Mouse (Mus musculus) neural tube, embryonic 15.5 days (tissue): ENCODE measurements around the gene Mn1. TPM values are rescaled to one million over a fixed set of nuclear protein-coding genes. Genes with fewer than 3 reads are reported as not detected.

Source experiments
- ATAC-seq: fragments of 200-750 bp; cut with Nextera tagmentation; 2 replicates; pipeline ENCODE4 v1.8.0; 2017; ENCODE audit warnings: mild to moderate bottlenecking, moderate TSS enrichment, moderate library complexity; ENCODE audit not compliant: low FRiP score
- H3K27ac ChIP-seq: fragments of 300-500 bp; sonication (generic); replicated peaks from 2 replicates; pipeline ENCODE4 v1.5.1; 2015; ENCODE audit warnings: mild to moderate bottlenecking, inconsistent platforms
- H3K27me3 ChIP-seq: fragments of 300-500 bp; sonication (generic); replicated peaks from 2 replicates; pipeline ENCODE4 v1.6.1; 2015; ENCODE audit warnings: inconsistent platforms
- H3K36me3 ChIP-seq: fragments of 300-500 bp; sonication (generic); 2 replicates; pipeline ENCODE4 v1.6.1; 2015; ENCODE audit warnings: inconsistent platforms
- H3K4me1 ChIP-seq: fragments of 300-500 bp; sonication (generic); 2 replicates; pipeline ENCODE4 v1.6.1; 2015; ENCODE audit warnings: inconsistent platforms
- H3K4me2 ChIP-seq: fragments of 300-500 bp; sonication (generic); 2 replicates; pipeline ENCODE4 v1.6.1; 2015; ENCODE audit warnings: inconsistent platforms, mild to moderate bottlenecking, moderate library complexity
- H3K4me3 ChIP-seq: fragments of 300-500 bp; sonication (generic); replicated peaks from 2 replicates; pipeline ENCODE4 v1.5.1; 2015; ENCODE audit warnings: mild to moderate bottlenecking, inconsistent platforms
- H3K9ac ChIP-seq: fragments of 300-500 bp; sonication (generic); replicated peaks from 2 replicates; pipeline ENCODE4 v1.6.1; 2015; ENCODE audit warnings: mild to moderate bottlenecking, inconsistent platforms
- H3K9me3 ChIP-seq: fragments of 300-500 bp; sonication (generic); replicated peaks from 2 replicates; pipeline ENCODE4 v1.6.1; 2016; ENCODE audit warnings: inconsistent platforms
- WGBS: fragments of 180-500 bp; shearing (Covaris S2); methylation state at CpG from one replicate; pipeline ENCODE4 v1.1.7; 2015; ENCODE audit warnings: mixed read lengths; 5-methylcytosine and 5-hydroxymethylcytosine counted together
- polyA plus RNA-seq: library from polyadenylated mRNA; unstranded; fragments of >200 nt; fragmentation: Nextera tagmentation; extraction: Ambion mirVana; gene quantifications from 2 replicates; pipeline ENCODE4 v1.2.1, GENCODE M21; 2015

Gene Mn1
- polyA plus RNA-seq, 1 experiment from 2014 or later: 18.3 TPM

- peak; percentile 48; the same call in 1 of the 2 replicates for ATAC-seq
- Histone ChIP-seq H3K27ac (peak overlapping the region; percentile 80), H3K9me3 (no peaks in the 10 kb centered on the region), H3K4me3 (no peak overlapping the region), H3K36me3 (no peaks in the 10 kb centered on the region), H3K27me3 (no peaks in the 10 kb centered on the region), H3K9ac (0 out of 2 replicates have a peak overlapping the region, but pooled peaks have one; percentile 14), H3K4me2 (peak overlapping the region; percentile 46), H3K4me1 (peaks cover 50% of the 10 kb centered on the region)
- WGBS: 5% methylated on average over 15 of the region's 15 CpGs
Observed at GRCm38 (mm10) chr5:111394198-111395053, 22.7 kb upstream of the Mn1 start.

GRCm38 (mm10) chr5:111395771-111396170 lies 21.4 kb upstream of the Mn1 start:
- Histone ChIP-seq H3K9ac (no peak overlapping the region), H3K9me3 (no peaks in the 10 kb centered on the region), H3K27me3 (no peaks in the 10 kb centered on the region), H3K36me3 (no peaks in the 10 kb centered on the region), H3K4me3 (no peak overlapping the region), H3K4me2 (no peak overlapping the region), H3K4me1 (peaks cover 49% of the 10 kb centered on the region), H3K27ac (no peak overlapping the region)
- no peak for ATAC-seq
- WGBS: 51% methylated on average over 10 of the region's 10 CpGs

- Histone ChIP-seq H3K36me3 (no peaks in the 10 kb centered on the region), H3K27me3 (peaks cover 3% of the 10 kb centered on the region; the same call in 1 of the 2 replicates), H3K4me1 (peaks cover 46% of the 10 kb centered on the region), H3K9me3 (no peaks in the 10 kb centered on the region), H3K27ac (no peak overlapping the region), H3K4me3 (no peak overlapping the region), H3K9ac (no peak overlapping the region), H3K4me2 (no peak overlapping the region)
- ATAC-seq: no peak
- WGBS: 91% methylated on average over 4 of the region's 4 CpGs
Observed at GRCm38 (mm10) chr5:111396199-111396598, 21.0 kb upstream of the Mn1 start.

- 60% methylated on average over 4 of the region's 4 CpGs for WGBS
- no peak for ATAC-seq
Observed at GRCm38 (mm10) chr5:111398471-111398870, 18.7 kb upstream of the Mn1 start.

GRCm38 (mm10) chr5:111399271-111399670 lies 17.9 kb upstream of the Mn1 start:
- H3K4me1 ChIP-seq: peaks cover 28% of the 10 kb centered on the region
- no peak overlapping the region for H3K27ac ChIP-seq
- ATAC-seq: no peak
- no peaks in the 10 kb centered on the region for H3K9me3 ChIP-seq
- H3K9ac ChIP-seq: no peak overlapping the region
- peaks cover 6% of the 10 kb centered on the region; the same call in 1 of the 2 replicates for H3K27me3 ChIP-seq
- H3K4me3 ChIP-seq: no peak overlapping the region
- H3K36me3 ChIP-seq: no peaks in the 10 kb centered on the region
- WGBS: 81% methylated on average over 4 of the region's 4 CpGs
- no peak overlapping the region for H3K4me2 ChIP-seq

More at GRCm38 (mm10) chr5:111398471-111398870, 18.7 kb upstream of the Mn1 start:
- no peak overlapping the region for H3K9ac ChIP-seq
- peaks cover 6% of the 10 kb centered on the region; the same call in 1 of the 2 replicates for H3K27me3 ChIP-seq
- no peak overlapping the region for H3K4me2 ChIP-seq
- H3K9me3 ChIP-seq: no peaks in the 10 kb centered on the region
- peaks cover 36% of the 10 kb centered on the region for H3K4me1 ChIP-seq
- H3K36me3 ChIP-seq: no peaks in the 10 kb centered on the region
- no peak overlapping the region for H3K4me3 ChIP-seq
- no peak overlapping the region for H3K27ac ChIP-seq

- 0 out of 2 replicates have a peak, but pooled peaks cover 4% of the 10 kb centered on the region for H3K4me1 ChIP-seq
- H3K27me3 ChIP-seq: peaks cover 6% of the 10 kb centered on the region; the same call in 1 of the 2 replicates
Observed at GRCm38 (mm10) chr5:111401879-111402650, 15.1 kb upstream of the Mn1 start.

GRCm38 (mm10) chr5:111402651-111402996 lies 14.5 kb upstream of the Mn1 start:
- no peak overlapping the region for H3K4me3 ChIP-seq
- no peak overlapping the region for H3K4me2 ChIP-seq
- H3K4me1 ChIP-seq: 0 out of 2 replicates have a peak, but pooled peaks cover 4% of the 10 kb centered on the region
- no peak overlapping the region for H3K9ac ChIP-seq
- no peak for ATAC-seq
- H3K27me3 ChIP-seq: peaks cover 6% of the 10 kb centered on the region; the same call in 1 of the 2 replicates
- no peaks in the 10 kb centered on the region for H3K36me3 ChIP-seq
- H3K27ac ChIP-seq: no peak overlapping the region
- no peaks in the 10 kb centered on the region for H3K9me3 ChIP-seq
- WGBS: 96% methylated on average over 6 of the region's 6 CpGs

More at GRCm38 (mm10) chr5:111401879-111402650, 15.1 kb upstream of the Mn1 start:
- H3K9ac ChIP-seq: no peak overlapping the region
- no peak overlapping the region for H3K4me2 ChIP-seq
- no peak overlapping the region for H3K27ac ChIP-seq
- no peaks in the 10 kb centered on the region for H3K36me3 ChIP-seq
- WGBS: 76% methylated on average over 19 of the region's 19 CpGs
- H3K9me3 ChIP-seq: no peaks in the 10 kb centered on the region
- ATAC-seq: no peak; the same call in 1 of the 2 replicates
- no peak overlapping the region for H3K4me3 ChIP-seq

GRCm38 (mm10) chr5:111404721-111405120 lies 12.4 kb upstream of the Mn1 start:
- no peaks in the 10 kb centered on the region for H3K9me3 ChIP-seq
- no peak overlapping the region for H3K27ac ChIP-seq
- peaks cover 17% of the 10 kb centered on the region for H3K4me1 ChIP-seq
- 84% methylated on average over 6 of the region's 6 CpGs for WGBS
- H3K36me3 ChIP-seq: no peaks in the 10 kb centered on the region
- no peak for ATAC-seq
- peaks cover 9% of the 10 kb centered on the region; the same call in 1 of the 2 replicates for H3K27me3 ChIP-seq
- H3K4me2 ChIP-seq: no peak overlapping the region
- H3K4me3 ChIP-seq: no peak overlapping the region
- H3K9ac ChIP-seq: no peak overlapping the region

- peak; percentile 68; the same call in 1 of the 2 replicates for ATAC-seq
- WGBS: 7% methylated on average over 14 of the region's 14 CpGs
- H3K4me3 ChIP-seq: no peak overlapping the region
- H3K4me1 ChIP-seq: peaks cover 17% of the 10 kb centered on the region
- H3K9ac ChIP-seq: no peak overlapping the region
- H3K4me2 ChIP-seq: no peak overlapping the region
- no peaks in the 10 kb centered on the region for H3K9me3 ChIP-seq
- H3K27me3 ChIP-seq: peaks cover 24% of the 10 kb centered on the region
- H3K36me3 ChIP-seq: no peaks in the 10 kb centered on the region
- peak overlapping the region; percentile 71 for H3K27ac ChIP-seq
Observed at GRCm38 (mm10) chr5:111408470-111409105, 8.6 kb upstream of the Mn1 start.

GRCm38 (mm10) chr5:111409412-111410044 lies 7.6 kb upstream of the Mn1 start:
- H3K9ac ChIP-seq: no peak overlapping the region

GRCm38 (mm10) chr5:111410665-111411064 lies 6.5 kb upstream of the Mn1 start:
- H3K36me3 ChIP-seq: no peaks in the 10 kb centered on the region
- 77% methylated on average over 3 of the region's 3 CpGs for WGBS
- no peak overlapping the region for H3K4me3 ChIP-seq
- H3K9ac ChIP-seq: no peak overlapping the region
- H3K4me2 ChIP-seq: no peak overlapping the region
- no peak overlapping the region for H3K27ac ChIP-seq
- no peaks in the 10 kb centered on the region for H3K9me3 ChIP-seq
- peaks cover 26% of the 10 kb centered on the region for H3K27me3 ChIP-seq
- peaks cover 34% of the 10 kb centered on the region for H3K4me1 ChIP-seq
- ATAC-seq: no peak

More at GRCm38 (mm10) chr5:111409412-111410044, 7.6 kb upstream of the Mn1 start:
- Histone ChIP-seq H3K4me1 (peaks cover 25% of the 10 kb centered on the region), H3K4me2 (no peak overlapping the region), H3K36me3 (no peaks in the 10 kb centered on the region), H3K9me3 (no peaks in the 10 kb centered on the region), H3K4me3 (no peak overlapping the region), H3K27me3 (peaks cover 26% of the 10 kb centered on the region), H3K27ac (peak overlapping the region; percentile 71; the same call in 1 of the 2 replicates)
- WGBS: 33% methylated on average over 1 of the region's 1 CpGs
- no peak for ATAC-seq
